Mouse (Mus musculus): Measurements from ENCODE around the gene Ccdc9b. TPM values are rescaled to one million over a fixed set of nuclear protein-coding genes. Genes with fewer than 3 reads are reported as not detected.

Gene Ccdc9b
- total RNA-seq, 1 experiment from 2014 or later, result 4.2 TPM

DNA sequence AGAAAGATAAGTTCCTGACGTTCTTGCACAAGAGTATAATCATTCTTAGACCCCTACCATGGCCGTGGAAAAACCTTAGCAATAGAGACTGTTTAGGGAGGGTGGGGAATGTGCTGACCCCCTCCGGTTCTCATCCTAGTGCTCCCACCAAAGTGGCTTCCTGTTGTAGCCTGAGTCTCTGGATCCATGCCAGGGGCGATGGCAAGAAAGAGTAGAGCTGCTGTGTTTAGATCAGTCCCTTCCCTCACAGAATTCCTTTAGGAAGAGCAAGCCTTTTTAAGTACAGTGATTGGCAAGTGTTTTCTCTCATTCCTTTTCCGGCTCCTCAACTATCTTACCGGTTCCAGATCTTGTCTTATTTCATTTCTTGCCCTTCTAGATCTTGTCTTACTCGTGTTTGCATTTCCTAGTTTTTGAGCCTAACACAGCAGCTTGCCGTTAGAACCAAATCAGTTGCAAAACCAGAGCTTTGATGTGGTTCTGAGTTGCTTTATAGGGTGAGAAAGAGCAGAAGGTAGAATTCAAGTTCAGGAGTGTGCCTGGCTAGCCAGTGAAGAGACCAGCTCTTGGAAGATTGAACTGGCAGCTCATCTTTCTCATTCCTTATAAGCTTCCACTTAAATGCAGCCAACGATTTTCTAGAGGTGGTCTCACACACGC, 15.0 kb downstream of the Ccdc9b start:
- DNase-seq, result peak; percentile 51

DNA sequence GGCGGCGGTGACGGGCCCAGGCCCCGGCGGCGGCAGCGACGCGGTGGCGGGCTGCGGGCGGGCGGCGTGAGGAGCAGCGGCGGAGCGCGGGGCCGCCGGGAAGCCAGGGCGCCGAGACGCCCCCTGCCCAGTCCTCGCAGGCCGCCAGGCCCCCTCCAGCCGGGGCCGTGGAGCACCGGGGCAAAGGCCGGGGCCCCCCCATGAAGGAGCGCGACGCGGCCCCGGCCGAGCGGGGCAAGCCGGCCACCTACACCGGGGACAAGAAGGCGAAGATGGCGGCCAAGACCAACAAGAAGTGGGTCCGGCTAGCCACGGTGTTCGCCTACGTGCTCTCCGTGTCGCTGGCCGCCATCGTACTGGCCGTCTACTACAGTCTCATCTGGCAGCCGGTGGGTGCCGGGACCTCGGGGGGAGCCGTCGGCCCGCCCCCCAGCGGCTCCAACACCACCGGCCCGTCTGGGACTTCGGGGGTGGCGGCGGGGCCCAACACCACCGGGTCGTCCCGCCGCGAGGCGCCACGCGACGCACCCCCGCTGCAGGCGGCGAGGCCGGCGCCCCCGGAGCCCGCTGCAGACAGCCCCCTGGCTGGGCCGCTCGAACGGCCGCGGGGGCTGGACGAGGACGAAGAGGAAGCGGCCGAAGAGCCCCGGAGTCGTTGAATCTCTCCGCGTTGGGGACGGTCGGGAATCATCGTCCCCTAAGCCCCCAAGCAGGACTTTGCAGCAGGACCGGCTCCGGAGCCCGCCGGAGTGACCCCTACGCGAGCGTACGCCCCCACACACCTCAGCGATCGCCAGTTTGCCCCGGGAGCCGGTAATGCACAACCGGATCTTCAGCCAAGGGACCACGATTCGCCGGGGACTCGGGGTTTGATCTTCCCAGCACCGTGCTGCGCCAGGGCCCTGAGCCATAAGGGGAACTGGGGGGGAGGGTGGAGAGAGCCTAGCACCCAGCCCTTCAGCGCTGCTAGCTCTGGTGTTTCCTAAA, 16.3 kb downstream of the Ccdc9b start:
- peak; percentile 62 for DNase-seq

DNA sequence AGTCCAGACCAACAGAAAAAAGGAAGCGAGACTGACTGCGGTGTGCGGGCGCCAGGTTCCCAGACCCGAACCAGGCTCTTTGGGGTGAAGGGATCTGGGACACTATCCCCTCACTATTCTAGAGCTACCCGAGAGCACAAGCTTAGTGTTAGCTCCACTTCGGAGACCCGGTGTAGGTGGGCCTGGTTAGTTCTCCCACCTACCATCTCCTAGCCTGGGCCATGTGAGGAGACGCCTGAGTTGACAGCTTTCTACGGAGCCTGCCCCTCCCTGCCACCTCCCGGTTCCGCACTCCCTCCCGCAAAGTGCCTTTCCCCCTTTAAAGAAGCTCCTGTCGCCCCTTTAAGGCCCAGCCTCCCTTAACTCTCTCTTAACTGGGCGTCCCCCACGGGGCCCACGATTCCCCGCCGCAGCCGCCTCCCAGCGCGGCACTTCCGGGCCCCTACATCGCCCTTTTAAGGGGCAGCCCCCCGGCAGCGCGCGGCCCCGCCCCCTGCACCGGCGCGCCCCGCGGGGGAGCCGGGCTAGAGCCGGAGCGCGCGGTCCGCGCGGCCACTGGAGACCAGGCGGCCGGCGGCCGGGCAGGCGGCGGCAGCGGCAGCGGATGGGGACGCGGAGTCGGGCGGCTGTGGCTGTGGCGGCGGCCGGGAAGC, 17.1 kb downstream of the Ccdc9b start, which contains the start of gene Inafm2:
Gene Inafm2, plus strand, starts transcription at position 527 of the 653 bp plus-strand sequence.
- peak; percentile 96 for DNase-seq

DNA sequence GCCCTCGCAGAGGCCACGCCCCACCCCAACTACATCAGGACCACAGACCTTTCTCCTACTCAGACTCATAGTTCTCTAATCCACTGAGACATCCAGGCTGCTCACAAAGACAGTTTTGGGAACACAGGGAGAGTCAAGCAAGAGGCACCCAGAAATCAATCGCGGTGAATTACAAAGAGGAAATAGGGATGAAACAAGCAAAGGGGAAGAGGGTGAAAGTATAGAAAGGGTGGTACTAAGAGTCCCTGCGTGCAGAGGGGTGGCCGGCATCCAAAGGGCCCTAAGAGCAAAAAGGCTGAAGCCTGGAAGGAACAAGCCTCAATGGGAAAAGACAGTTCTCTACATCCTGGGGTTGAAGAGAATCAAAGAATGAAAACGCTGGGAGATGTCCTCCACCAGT, 17.8 kb downstream of the Ccdc9b start:
- no peak for DNase-seq

DNA sequence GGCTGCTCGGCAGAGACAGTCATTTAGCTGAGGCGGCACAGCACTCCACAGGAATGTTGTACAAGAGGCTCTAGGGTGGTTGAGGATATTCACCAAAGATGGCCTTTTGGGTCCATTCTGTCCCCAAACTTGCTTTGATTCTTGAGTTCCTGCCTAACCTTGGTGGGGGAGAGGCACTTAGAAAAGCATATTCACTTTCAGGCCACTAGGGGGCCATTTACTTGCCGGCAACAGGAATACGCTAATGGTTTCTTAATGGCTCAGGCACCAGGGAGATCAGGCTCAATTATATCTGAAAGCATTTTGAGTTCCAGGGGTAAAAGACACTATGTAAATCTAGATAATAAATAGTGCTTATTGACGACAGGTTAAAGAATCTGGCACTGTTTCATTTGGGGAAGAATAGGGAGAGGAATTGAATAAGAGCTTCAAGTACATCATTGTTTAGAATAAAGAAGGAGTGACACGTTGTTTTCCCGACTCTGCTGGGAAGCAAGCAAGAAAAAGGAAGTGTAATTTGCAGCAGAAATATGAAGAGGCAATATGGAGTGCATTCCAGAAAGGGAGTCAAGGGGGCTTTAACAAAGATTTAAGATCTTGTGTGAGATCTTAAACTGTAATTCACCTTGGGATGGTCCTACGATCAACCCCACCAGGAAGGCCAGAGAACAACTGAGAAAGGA, 19.1 kb downstream of the Ccdc9b start:
- peak; percentile 70 for DNase-seq

DNA sequence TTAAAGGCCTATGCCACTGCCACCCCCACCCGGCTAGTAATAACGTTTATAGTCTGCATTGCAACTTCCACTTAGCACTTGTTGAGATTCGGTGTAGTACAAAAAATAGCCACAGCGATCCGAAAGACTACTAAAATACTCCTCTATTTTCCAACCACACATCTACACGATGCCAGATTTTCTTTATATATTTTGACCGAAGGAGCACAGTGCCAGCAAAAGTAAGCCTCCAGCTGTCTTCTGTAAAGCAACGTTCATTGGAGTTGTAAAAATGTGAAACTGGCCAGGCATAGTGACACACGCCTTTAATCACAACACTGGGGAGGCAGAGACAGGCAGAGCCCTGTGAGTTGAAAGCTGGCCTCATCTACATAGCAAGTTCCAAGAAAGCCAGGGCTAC, 21.3 kb downstream of the Ccdc9b start:
- DNase-seq, result no peak

DNA sequence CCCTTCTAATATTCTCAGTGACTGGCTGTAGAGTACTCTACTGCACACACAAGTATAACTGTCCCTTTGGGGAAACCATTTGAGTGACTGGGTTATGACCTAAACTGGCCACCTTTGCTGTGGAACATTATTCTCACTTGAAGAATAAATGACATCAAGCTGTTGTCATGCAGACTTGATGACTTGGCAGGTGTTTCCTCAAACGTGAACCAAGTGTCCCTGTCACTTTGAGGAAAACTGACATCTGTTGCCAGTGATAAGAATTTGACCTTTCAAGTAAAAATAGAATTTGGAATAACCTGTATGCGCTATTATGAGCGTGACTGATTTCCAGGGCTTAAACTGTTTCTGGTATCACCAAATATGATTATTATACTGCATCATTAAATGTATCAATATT, 22.1 kb downstream of the Ccdc9b start:
- DNase-seq, result no peak

DNA sequence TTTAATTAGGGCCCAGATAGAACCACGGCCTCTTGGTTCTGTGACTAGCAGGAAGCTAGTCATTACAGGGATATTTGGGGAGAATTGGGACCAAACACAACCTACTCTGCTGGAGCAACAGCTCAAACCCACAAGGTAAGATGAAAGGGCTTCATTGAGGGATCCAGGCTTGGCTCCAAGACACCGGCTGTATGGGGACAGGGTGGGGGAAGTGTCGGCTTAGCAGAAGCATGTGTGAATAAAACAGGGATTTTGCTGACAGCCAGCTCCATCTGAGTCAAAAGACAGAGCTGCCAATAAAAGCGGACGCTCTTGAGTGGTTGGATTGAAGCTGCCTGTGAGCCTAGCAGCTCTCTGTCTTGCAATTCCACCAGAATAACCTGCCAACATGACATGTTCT, 29.1 kb downstream of the Ccdc9b start:
- no peak for DNase-seq

DNA sequence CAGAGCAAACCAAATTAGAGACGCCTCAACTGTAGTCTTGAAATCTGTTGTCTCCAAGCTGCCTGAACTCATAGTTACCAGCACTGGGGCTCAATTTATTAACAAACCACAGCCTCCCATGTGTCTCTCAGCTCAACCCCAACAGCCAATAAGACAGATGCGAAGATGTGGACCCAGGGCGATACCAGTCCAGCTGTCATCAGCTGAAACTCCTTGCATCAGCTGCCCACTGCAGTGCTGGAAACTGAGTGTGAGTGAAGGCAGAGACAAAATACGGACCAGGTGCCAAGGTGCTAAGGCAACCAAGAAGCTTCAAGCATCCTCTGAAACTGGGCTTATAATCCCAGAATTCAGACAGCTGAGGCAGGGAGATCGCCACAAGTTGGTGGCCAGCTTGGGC, 30.5 kb downstream of the Ccdc9b start:
- DNase-seq, result no peak

DNA sequence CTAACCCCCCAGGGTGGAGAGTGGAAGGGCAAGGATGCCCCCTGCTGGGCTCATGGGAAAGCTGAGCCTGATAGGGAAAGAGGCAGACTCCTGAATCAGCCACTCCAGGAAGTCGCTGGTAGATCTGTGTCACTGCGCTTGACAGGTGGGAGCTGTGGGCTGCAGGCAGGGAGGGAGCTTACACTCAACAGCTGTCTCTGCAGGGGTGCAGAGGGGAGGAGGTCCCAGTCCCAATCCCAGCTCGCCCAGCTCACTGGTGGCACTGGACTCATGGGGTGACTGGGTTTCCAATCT, 31.9 kb downstream of the Ccdc9b start:
- DNase-seq, result peak; percentile 91

DNA sequence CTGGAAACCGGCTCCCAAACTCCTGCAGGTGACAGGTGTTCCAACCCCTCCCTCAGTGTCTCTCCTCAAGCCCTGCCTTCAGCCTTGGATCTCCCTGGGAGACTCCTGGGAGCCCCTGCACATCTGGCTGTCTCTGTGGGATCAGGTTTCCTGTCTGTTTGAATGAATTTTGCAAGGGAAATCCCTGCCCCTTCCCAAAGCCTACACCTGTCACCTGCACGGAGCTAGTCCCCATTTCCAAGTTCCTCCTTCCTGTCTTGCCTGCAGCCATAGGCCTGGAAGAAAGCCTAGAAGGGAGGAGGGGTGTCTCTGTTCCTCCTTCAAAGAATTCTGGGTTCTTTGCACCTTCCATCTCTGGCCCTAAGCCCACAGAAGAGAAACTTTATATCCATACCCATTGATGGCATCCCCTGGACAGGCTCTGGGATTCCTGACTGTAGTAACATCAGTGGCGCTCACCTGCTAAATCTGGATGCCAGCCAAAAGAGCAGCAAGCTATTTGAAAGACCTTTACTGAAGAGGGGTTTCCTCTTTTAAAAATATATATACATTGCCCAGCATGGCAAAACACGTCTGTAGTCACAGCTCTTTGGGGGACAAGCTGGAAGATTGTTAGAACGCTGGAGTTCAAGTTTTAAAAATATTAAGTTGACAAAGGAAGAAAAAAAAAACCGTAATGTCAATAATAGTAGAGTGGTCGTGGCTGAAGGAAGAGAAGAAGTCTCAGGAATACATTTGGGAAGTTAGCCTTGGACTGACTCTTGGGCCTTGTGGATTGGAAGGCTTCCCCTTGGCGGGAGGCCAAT, 32.4 kb downstream of the Ccdc9b start:
- DNase-seq, result no peak

DNA sequence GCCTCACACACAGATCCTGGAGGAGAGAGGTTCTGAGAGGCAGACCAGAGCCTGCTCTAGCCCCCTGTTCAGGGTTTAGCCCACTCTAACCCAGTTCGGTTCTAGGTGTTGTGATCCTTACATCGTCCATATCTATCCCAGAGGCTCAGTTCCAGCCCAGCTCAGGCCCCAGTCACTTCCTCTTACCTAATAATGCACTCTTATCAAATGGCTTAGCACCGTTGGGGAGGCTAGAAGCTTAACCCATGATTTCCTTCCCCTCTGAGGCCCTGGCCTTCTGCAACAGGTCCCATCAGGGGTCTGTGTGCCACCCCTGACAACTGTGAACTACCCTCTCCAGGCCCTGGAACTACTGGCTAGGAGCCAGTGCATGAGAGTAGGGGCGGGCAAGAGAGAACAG, 33.3 kb downstream of the Ccdc9b start:
- no peak for DNase-seq

DNA sequence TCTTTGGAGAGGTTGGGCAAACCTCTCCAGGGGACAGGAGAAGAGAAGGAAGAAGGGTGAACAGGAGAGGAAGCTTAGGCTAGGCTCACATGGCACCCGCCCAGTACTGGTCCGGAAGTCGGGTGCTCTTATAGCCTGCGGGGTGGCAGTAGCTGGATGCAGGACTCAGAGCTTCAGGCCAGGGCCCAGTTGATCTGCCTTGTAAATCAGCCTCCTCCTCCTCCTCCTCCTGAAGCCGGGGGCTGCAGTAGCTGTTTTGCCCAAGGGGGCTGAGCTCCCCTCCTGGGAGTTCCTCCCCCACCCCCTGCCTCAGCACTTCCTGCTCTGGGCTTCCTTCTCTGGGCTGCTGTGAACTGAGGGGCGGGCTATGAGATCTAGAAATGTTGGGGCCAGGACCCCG, 34.1 kb downstream of the Ccdc9b start, which contains the start of gene Plcb2:
Gene Plcb2, minus strand, starts transcription at position 102 of the 400 bp plus-strand sequence.
- DNase-seq, result peak; percentile 31

DNA sequence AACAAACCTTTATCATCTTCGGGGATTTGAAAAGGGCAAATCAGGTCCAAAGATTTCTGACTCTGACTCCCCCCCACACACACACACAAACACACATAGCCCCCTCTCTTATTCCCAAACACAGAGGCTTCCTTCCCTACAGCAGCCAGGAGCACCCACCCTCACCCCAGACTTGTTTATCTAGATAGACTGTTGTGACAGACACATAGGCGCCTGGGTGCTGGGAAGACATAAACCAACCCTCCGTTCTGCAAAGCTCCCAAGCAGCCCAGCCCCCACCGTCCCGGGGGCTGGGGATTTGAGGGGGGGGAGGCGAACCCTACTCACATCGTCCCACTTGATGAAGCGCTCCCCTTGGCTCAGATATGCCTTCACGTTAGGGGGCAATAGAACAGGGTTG, 34.5 kb downstream of the Ccdc9b start:
- DNase-seq, result no peak

DNA sequence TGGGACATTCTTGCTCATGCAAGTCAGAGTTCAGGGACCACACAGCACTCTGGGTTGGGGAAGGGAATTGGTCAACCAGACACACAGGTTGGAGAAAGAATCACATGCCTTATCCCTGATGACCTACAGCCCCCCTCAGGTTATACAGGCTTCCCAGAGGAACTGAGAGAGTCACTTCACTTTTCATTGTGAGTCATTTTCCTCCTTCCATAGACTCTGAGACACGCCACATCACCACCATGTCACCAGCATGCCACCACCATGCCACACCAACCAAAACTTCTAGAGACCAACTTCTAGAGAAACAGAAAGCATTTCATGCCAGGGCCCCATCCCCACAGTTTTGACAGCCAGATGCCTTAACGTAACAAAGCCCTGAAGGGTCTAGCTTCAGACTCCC, 35.6 kb downstream of the Ccdc9b start:
- DNase-seq, result no peak

DNA sequence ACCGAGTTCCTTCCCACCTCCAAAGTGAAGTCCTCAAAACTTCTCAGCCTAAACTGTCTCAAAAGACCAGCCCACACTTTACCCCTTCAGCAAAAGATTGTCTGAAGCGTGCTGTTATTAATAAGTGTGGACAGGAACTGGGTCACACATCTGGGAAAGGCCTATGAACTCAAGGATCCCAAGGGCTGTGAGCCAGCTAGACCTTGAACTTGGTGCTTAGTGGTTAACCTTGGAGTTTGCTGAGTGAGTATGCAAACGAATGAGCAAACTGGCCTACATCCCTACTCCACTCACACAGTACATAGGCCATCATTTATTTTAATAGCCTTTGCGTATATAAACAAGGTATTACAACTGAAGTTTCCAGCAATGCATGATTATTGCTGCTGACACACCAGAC, 37.0 kb downstream of the Ccdc9b start:
- DNase-seq, result peak; percentile 48

DNA sequence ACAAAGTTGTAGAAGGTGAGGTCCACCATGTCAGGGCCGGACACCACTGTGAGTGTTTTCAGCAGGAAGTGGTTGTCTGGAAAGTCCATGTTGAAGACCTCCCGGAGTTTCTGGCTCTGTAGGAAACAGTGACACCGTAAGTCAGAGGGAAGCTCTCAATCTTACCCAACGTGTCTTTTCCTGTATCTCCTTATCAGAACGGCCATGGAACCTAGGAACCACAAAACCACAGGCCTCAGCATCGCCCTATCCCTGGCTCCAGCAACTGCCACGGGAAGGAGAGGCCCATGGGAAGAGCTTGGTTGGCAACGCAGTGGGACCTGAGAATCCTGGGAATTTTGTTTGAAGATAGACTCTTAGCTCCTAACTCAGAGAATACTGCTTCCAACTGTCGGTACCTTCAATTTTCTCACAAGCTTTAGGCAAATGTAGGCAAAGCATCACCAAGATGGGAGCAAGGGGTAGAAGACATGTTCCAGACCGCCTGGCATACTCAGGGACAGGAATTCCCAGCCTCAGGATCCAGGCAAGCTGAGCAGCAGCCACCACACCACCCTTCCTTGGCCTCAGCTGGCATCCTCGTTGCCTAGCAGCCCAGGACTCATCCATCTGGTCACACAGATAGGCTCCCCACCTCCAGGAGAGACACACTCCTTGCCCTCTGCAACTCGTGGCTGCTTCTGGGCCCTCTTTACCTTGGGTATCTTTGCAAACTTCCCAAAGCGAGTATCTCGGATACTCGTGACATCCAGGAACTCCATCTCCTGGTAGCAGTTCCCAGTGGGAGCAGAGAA, 38.6 kb downstream of the Ccdc9b start:
- DNase-seq, result no peak

DNA sequence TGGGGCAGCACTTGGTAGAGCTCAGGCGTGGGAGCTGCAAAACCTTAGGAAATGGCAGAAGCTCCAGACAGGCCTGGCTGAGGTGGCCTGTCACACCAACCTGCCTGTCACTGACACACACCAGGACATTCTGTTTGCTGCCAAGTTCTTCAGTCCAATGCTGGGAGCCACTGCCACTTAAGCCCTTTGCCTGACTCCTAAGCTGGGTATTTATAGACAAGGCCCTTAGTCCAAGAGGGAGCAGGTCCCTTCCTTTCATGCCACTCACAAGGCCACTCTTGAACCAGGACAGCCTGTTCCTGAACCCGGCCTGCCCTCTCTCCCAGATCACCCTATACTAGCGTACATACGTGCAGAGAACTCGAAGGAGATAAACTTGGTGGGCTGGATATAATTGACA, 45.8 kb downstream of the Ccdc9b start:
- DNase-seq, result peak; percentile 14

DNA sequence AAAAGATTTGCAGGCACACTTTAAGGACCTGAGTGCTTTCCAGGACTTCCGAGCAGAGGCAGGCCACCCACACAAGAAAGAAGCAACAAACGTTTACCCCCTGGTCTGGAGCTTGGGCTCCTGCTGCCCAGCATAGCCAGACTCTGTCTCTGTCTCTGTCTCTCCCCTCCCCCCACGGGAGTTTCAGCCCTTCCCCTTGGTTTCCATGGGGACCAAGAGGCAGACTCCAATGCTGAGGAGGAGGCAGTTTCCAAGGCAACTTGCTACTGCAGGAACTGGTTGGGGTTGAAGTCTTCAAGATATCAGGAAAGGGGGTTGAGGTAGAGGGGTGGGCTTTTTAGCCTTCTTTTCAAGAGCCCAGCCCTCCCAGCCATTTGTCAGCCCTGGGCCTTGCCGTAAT, 48.2 kb downstream of the Ccdc9b start:
- no peak for DNase-seq

DNA sequence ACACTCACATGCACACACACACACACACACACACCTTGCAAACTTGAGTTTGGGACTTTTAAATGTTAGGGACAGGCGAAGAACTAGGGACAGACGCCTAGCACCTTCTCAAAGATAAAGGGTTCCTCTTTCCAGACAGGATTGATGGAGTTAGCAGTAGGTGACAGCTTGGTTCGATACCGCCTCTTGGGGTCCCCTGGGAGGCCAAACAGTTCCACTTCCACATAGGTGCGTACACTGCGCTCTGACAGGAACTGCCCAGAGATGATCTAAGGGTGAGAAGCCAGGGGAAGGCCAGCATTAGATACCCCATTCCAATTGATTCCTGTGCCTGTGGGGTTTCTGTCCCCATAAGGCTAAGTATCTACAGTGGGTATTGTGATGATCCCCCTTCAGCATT, 48.8 kb downstream of the Ccdc9b start:
- peak; percentile 4 for DNase-seq

DNA sequence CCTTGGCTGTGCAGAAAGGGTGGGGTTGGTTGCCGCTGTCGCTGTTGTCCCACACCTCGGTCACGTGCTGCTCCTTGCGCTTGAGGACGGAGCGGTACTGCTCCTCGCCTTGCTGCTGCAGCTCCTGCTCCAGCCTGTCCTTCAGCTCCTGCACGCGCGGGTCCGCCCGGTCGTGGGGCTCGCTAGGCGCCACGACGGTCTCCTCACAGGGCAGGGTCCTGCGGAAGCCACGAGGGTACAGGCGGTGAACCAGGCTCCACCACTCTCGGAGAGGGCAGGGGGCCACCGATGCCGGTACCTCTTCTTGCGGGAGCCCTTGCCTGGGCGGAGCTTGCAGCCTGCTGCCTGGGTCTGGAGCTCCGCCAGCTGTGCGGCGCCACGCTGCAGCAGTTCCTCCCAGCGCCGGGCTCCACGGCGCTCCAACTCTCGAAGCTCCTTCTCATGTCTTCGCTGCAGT, 51.4 kb downstream of the Ccdc9b start:
- peak; percentile 78 for DNase-seq
